Mouse (Mus musculus): ENCODE measurements around the gene Ush1c. TPM values are rescaled to one million over a fixed set of nuclear protein-coding genes. Genes with fewer than 3 reads are reported as not detected.
"Not testable (repeated sequence)": the region's sequence is repeated elsewhere in the genome, so short reads cannot be mapped to it uniquely, and the experiment has no call there.

Ush1c gene
- polyA plus RNA-seq, 1 experiment from 2014 or later, result 2.1 TPM

DNA sequence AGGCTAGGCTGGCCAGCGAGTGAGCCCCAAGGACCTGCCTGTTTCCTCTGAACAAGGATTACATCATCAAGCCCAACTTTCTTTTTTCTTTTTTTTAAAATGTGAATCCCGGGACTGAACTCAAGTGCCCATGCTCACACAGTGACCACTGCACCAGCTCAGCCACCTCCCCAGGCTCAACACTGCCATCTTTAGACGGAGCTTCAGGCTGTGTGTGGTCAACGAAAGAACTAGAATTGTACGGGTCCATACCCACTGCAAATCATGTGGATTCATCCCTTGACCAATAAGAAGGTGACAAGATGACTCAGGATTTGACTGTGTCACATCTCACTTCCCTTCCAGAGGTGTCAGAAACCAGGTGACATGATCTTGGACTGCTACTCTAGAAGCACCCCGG is 33.5 kb downstream of the Ush1c start:
- Histone ChIP-seq H3K4me1 (replicated peaks) (0 out of 2 replicates have a peak, but pooled peaks cover 3% of the 10 kb centered on the region), H3K27ac (no peak overlapping the region), H3K36me3 (no peaks in the 10 kb centered on the region), H3K9me3 (replicated peaks) (no peaks in the 10 kb centered on the region), H3K4me3 (no peak overlapping the region), H3K9ac (no peak overlapping the region), H3K27me3 (peaks cover 5% of the 10 kb centered on the region), H3K4me2 (no peak overlapping the region)
- WGBS, result 67% methylated on average over 6 of the region's 6 CpGs
- no peak for ATAC-seq (replicated peaks; ENCODE audit: insufficient number of reproducible peaks, insufficient read depth, low FRiP score, low read depth)

DNA sequence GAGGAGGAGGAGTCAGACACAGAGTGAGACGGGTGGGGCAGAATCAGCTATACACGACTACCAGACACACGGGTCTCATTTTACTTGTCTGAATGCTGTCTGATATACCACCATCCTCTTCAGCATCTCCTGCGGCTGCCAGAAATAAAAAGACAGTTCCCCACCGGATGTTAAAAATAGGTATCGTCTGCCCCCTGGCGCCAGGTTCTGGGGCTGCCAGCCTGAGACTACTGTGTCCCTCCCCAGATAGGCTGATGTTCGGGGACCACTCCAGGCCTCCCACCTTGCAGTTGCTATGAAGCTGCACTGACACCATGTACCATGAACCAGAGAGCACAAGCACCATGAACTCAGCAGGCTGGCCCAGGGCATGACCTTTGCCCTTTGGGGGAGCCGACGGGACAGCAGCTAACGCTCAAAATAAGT is 34.2 kb downstream of the Ush1c start:
- Histone ChIP-seq H3K36me3 (no peaks in the 10 kb centered on the region), H3K9me3 (replicated peaks) (no peaks in the 10 kb centered on the region), H3K4me1 (replicated peaks) (0 out of 2 replicates have a peak, but pooled peaks cover 3% of the 10 kb centered on the region), H3K27ac (no peak overlapping the region), H3K27me3 (peaks cover 5% of the 10 kb centered on the region), H3K4me2 (no peak overlapping the region), H3K9ac (no peak overlapping the region), H3K4me3 (no peak overlapping the region)
- WGBS, result 44% methylated on average over 11 of the region's 11 CpGs
- no peak for ATAC-seq (replicated peaks; ENCODE audit: insufficient number of reproducible peaks, insufficient read depth, low FRiP score, low read depth)

DNA sequence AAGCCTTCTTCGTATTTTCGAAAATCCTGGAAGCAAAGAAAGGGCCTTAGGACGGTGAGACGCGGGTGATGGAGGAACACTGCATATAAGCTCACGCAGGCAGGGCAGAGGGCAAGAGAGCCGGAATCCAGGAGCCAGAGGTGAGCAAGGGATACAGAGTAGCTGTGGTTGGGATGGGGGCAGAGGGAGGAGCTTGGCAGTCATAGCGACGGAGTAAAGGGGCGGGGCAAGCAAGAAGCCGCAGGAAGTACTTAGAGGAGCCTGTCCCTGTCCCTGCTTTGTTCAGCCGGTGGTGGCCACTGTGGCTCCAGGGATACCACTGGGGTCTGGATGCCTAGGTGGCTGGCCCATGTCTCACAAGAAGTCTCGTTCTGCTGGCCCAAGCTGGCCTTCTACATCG is 36.7 kb downstream of the Ush1c start:
- Histone ChIP-seq H3K27ac (no peak overlapping the region), H3K4me2 (no peak overlapping the region), H3K9ac (no peak overlapping the region), H3K27me3 (no peaks in the 10 kb centered on the region; the same call in 1 of the 2 replicates), H3K36me3 (no peaks in the 10 kb centered on the region), H3K4me1 (replicated peaks) (0 out of 2 replicates have a peak, but pooled peaks cover 3% of the 10 kb centered on the region), H3K9me3 (replicated peaks) (no peaks in the 10 kb centered on the region), H3K4me3 (no peak overlapping the region)
- ATAC-seq (replicated peaks; ENCODE audit: insufficient number of reproducible peaks, insufficient read depth, low FRiP score, low read depth), result no peak
- 28% methylated on average over 14 of the region's 14 CpGs for WGBS

DNA sequence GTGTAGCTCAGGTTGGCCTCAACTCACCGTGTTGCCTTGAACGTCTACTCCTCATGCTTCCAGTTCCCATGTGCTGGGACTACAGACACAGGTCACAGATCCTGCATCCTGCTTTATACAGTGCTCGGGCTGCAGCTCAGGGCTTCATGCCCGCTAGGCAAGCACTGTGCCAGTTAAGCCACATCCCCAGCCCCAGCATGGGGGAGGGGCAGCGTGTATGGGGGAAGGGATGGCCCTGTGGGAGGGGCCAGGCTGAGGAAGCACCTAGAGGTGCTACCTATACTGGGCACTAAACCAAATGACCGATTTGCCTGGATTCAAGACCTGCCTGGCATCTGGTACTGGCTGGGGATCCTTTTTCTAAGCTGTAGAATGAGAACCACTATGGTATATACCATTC is 38.3 kb downstream of the Ush1c start:
- ATAC-seq (replicated peaks; ENCODE audit: insufficient number of reproducible peaks, insufficient read depth, low FRiP score, low read depth), result no peak
- WGBS, result 74% methylated on average over 6 of the region's 6 CpGs
- H3K27me3 ChIP-seq, result no peaks in the 10 kb centered on the region; the same call in 1 of the 2 replicates
- no peak overlapping the region for H3K9ac ChIP-seq
- no peaks in the 10 kb centered on the region for H3K36me3 ChIP-seq
- no peak overlapping the region for H3K4me3 ChIP-seq
- no peaks in the 10 kb centered on the region for H3K9me3 ChIP-seq (replicated peaks)
- H3K4me1 ChIP-seq (replicated peaks), result no peaks in the 10 kb centered on the region
- H3K4me2 ChIP-seq, result no peak overlapping the region
- H3K27ac ChIP-seq, result no peak overlapping the region

DNA sequence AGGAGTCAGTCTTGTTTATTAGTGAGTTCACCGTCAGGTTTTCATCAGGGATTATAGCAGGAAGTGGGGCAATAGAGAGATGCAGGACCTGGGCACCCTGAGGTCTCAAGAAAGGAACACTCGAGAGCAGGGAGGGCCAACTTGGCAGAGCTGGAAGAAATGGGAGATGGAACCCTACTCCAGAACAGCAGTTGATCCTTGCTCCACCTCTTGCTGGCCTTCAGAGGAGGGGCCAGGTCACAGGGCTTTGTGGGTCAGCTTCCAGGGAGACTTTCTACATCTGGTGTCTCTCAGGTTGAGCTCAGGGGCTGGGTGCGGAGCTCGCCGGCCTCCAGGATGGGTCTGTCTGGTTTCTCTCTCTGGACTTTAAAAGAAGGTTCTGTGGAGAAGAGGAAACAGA is 42.9 kb downstream of the Ush1c start:
- H3K9ac ChIP-seq, result no peak overlapping the region
- no peaks in the 10 kb centered on the region for H3K27me3 ChIP-seq
- no peaks in the 10 kb centered on the region for H3K9me3 ChIP-seq (replicated peaks)
- H3K4me2 ChIP-seq, result no peak overlapping the region
- ATAC-seq (replicated peaks; ENCODE audit: insufficient number of reproducible peaks, insufficient read depth, low FRiP score, low read depth), result no peak
- H3K4me3 ChIP-seq, result no peak overlapping the region
- H3K4me1 ChIP-seq (replicated peaks), result 0 out of 2 replicates have a peak, but pooled peaks cover 3% of the 10 kb centered on the region
- WGBS, result 83% methylated on average over 5 of the region's 5 CpGs
- no peak overlapping the region for H3K27ac ChIP-seq
- H3K36me3 ChIP-seq, result no peaks in the 10 kb centered on the region

DNA sequence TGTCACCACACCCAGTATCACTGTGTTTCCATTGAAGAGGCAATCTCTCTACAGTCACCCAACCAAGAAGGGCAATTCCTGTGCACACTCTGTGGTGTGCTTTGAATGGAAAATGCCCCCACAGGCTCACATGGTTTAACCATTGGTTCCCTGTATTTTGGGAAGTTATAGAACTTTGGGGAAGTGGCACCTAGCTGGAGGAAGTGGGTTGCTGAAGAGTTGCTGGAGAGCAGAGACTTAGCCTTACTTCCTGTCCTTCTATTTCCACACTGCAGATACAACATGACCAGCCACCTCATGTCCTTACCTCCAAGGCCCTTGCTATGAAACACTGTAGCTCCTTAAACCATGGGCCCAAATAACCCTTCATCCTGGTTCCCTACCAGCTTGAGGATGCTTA is 54.1 kb downstream of the Ush1c start:
- Histone ChIP-seq H3K36me3 (no peaks in the 10 kb centered on the region), H3K4me1 (replicated peaks) (peaks cover 11% of the 10 kb centered on the region), H3K4me2 (no peak overlapping the region), H3K27me3 (peaks cover 34% of the 10 kb centered on the region), H3K9me3 (replicated peaks) (no peaks in the 10 kb centered on the region), H3K27ac (no peak overlapping the region), H3K9ac (no peak overlapping the region), H3K4me3 (no peak overlapping the region)
- no peak for ATAC-seq (replicated peaks; ENCODE audit: insufficient number of reproducible peaks, insufficient read depth, low FRiP score, low read depth)

DNA sequence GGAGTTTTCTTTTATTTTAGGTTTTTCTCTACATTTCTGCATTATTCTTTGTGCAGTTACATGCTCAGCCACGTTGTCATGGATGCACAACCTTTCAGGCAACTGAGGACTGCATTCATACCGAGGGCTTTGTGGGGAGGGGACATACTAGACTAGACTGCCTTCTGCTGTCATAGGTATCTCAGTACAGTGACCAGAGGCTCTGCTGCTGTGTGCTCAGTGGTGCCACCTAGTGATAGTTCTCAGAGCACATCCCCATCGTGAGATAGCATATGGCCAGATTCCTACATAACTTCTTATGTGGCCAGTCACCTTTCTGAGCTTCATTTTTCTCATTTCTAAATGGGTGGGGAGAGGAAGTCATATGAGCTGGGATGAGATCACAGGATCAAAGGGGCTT is 56.7 kb downstream of the Ush1c start:
- H3K36me3 ChIP-seq, result no peaks in the 10 kb centered on the region
- 4% methylated on average over 3 of the region's 3 CpGs for WGBS
- ATAC-seq (replicated peaks; ENCODE audit: insufficient number of reproducible peaks, insufficient read depth, low FRiP score, low read depth), result no peak
- H3K9ac ChIP-seq, result no peak overlapping the region
- no peak overlapping the region for H3K4me2 ChIP-seq
- peaks cover 11% of the 10 kb centered on the region for H3K4me1 ChIP-seq (replicated peaks)
- peaks cover 56% of the 10 kb centered on the region for H3K27me3 ChIP-seq
- no peak overlapping the region for H3K4me3 ChIP-seq
- no peaks in the 10 kb centered on the region for H3K9me3 ChIP-seq (replicated peaks)
- H3K27ac ChIP-seq, result no peak overlapping the region

DNA sequence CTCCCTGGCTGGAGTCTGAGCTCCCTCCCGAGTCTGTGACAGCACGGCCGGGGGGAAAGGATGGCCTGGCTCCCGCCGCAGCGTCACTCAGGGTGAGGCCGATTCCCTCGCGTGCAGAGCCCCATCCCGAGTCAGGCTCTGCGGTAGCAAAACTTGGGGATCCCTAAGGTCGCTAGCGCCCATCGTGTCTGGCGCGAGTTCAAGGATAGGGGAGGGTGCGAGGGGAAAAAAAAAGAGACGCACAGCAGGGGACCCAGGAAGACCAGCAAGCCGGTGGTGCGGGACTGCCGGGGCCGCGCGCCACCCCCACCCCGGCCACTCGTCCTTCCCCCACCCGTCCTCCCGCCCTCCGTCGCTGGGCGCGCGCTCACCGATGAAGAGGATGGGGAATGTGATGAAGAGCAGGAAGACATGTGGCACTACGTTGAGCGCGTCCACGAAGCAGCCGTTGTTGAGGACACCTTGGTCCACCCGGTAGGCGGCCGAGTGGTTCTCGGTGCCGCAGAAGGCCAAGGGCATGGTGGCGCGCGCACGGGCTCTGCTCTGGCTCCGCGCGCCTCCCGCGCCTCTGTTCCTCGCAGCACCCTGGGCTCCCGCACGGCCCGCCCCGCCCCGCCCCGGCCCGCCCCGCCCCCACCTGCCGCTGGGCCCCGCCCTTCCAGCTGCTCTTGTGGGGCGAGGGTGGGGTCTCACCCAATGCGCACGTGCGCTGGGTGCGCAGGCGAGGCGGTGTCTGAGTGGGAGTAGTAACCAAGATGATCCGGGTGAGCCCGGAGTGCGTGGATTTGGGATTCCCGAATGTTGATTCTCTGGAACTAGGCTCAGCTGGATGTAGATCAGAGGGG is 58.6 kb downstream of the Ush1c start, which contains the start of gene Abcc8:
TSS of gene Abcc8 (minus strand) at position 603 of the 845 bp plus-strand sequence.
- Histone ChIP-seq H3K4me3 (peak within 1 kb of the TSS; percentile 55), H3K4me1 (replicated peaks) (peaks cover 11% of the 10 kb centered on the region), H3K36me3 (no peaks in the 10 kb centered on the region), H3K9me3 (replicated peaks) (no peaks in the 10 kb centered on the region), H3K27ac (no peak within 1 kb of the TSS), H3K27me3 (peaks cover 53% of the 10 kb centered on the region), H3K9ac (peak within 1 kb of the TSS; percentile 58), H3K4me2 (peak within 1 kb of the TSS; percentile 92)
- WGBS, result 2% methylated on average over 74 of the region's 75 CpGs
- peak; percentile 37 for ATAC-seq (replicated peaks; ENCODE audit: insufficient number of reproducible peaks, insufficient read depth, low FRiP score, low read depth)

DNA sequence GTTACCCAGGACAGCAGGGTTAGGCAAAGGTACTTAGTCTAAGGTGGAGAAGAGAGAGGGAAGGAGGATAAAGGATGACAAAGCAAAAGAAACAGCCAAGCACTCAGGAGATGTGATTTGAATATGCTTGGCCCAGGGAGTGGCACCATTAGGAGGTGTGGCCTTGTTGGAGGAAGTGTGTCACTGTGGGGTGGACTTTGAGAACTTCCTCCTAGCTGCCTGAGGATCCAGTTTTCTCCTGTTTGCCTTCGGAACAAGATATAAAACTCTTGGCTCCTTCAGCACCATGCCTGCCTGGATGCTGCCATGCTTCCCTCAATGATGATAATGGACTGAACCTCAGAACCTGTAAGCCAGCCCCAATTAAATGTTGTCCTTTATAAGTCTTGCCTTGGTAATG is 69.3 kb downstream of the Ush1c start:
- H3K4me1 ChIP-seq (replicated peaks); H3K27ac ChIP-seq; H3K9ac ChIP-seq; H3K9me3 ChIP-seq (replicated peaks); H3K4me3 ChIP-seq; ATAC-seq (replicated peaks; ENCODE audit: insufficient number of reproducible peaks, insufficient read depth, low FRiP score, low read depth); H3K4me2 ChIP-seq; H3K27me3 ChIP-seq; H3K36me3 ChIP-seq: not testable (repeated sequence)
- 81% methylated on average over 1 of the region's 1 CpGs for WGBS

DNA sequence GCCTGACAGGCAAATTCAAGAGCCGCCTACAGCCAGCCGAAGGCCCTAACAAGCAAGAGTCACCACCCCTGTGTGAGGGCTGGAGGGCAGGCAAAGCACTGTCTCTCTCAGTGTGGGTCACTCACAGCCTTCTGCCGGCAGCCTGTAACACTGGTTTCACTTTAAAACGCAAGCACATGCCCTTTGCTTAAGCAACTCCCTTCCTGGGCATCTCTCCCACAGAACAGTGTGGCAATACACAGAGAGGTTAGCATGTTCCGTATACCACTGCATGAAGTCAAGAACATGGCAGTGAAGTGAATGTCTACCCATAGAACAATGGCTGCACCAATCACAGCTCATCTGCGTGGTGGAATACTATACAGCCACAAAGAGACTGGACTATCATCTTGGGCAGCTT is 69.9 kb downstream of the Ush1c start:
- WGBS, result 85% methylated on average over 6 of the region's 6 CpGs
- no peak overlapping the region for H3K9ac ChIP-seq
- H3K36me3 ChIP-seq, result no peaks in the 10 kb centered on the region
- no peaks in the 10 kb centered on the region for H3K9me3 ChIP-seq (replicated peaks)
- H3K27ac ChIP-seq, result no peak overlapping the region
- no peaks in the 10 kb centered on the region for H3K4me1 ChIP-seq (replicated peaks)
- no peaks in the 10 kb centered on the region for H3K27me3 ChIP-seq
- no peak overlapping the region for H3K4me2 ChIP-seq
- ATAC-seq (replicated peaks; ENCODE audit: insufficient number of reproducible peaks, insufficient read depth, low FRiP score, low read depth), result no peak
- no peak overlapping the region for H3K4me3 ChIP-seq

DNA sequence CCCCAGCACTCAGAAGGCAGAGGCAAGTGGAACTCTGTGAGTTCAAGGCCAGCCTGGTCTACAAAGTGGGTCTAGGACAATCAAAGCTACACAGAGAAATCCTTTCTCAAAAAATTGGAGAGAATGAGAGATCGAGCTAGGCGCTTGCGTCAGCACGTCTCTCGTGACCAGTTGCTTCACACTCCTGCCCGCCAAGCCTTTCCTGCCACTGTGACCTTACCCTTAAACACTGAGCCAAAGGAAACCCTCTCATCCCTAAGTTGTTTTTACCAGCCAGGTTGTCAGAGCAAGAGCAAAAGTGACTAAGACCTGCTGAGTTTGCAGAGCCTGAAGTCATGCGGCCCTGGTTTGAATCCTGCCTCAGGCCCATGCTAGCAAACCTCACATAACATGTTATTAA is 70.4 kb downstream of the Ush1c start:
- no peak overlapping the region for H3K9ac ChIP-seq
- H3K27ac ChIP-seq, result no peak overlapping the region
- H3K27me3 ChIP-seq, result no peaks in the 10 kb centered on the region
- 85% methylated on average over 7 of the region's 7 CpGs for WGBS
- no peaks in the 10 kb centered on the region for H3K9me3 ChIP-seq (replicated peaks)
- ATAC-seq (replicated peaks; ENCODE audit: insufficient number of reproducible peaks, insufficient read depth, low FRiP score, low read depth), result no peak
- H3K4me3 ChIP-seq, result no peak overlapping the region
- H3K36me3 ChIP-seq, result no peaks in the 10 kb centered on the region
- H3K4me2 ChIP-seq, result no peak overlapping the region
- H3K4me1 ChIP-seq (replicated peaks), result peaks cover 3% of the 10 kb centered on the region

DNA sequence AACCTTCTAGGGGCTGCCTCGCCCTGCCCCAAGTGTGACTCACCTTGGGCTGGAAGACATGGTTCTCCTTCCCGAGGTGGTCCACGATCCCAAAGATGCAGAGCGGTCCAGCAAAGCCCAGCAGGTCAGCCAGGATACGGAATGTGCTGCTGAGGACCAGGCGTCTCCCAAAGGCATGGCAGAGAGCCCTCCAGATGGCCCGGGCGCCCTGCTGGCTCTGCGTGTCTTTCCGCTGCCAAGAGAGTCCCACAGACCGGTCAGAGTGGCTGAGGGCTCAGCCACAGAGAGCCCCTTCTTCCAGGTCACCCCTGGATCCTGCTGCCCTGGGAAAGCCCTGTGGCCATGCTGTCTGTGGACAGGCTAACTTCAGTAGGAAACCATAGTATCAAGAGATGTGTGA is 72.4 kb downstream of the Ush1c start:
- ATAC-seq (replicated peaks; ENCODE audit: insufficient number of reproducible peaks, insufficient read depth, low FRiP score, low read depth), result no peak
- Histone ChIP-seq H3K4me1 (replicated peaks) (peaks cover 18% of the 10 kb centered on the region), H3K36me3 (no peaks in the 10 kb centered on the region), H3K4me3 (no peak overlapping the region), H3K9me3 (replicated peaks) (no peaks in the 10 kb centered on the region), H3K9ac (no peak overlapping the region), H3K27ac (no peak overlapping the region), H3K27me3 (no peaks in the 10 kb centered on the region), H3K4me2 (no peak overlapping the region)
- 92% methylated on average over 11 of the region's 11 CpGs for WGBS
